ENCODE assay signal across 8 mouse cellular contexts in genomic region chr4:83314922-83315881, GRCm38 (mm10). TPM values are rescaled to one million over a fixed set of nuclear protein-coding genes. Genes with fewer than 3 reads are reported as not detected.
A peak's percentile ranks its signal among the peaks of the same experiment; 100 is the strongest.
DNase-seq lines count a peak whose midpoint lies in the region; ATAC-seq and TF ChIP-seq lines count a peak whose summit lies in the region.

No protein-coding gene starts in this region.

- H3K27ac ChIP-seq in hindbrain, embryonic 15.5 days (replicated peaks), result peak overlapping the region; percentile 42; the same call in 1 of the 2 replicates
- no peak overlapping the region for H3K27ac ChIP-seq in hindbrain, embryonic 14.5 days
- no peak overlapping the region for H3K27ac ChIP-seq in hindbrain, postnatal 0 days

- no peak for DNase-seq in hindbrain, embryonic 14.5 days (ENCODE audit: low spot score)
- peak; percentile 17 to 38 for DNase-seq in CD8-positive naive resting alpha-beta T cell, adult 2 months (ENCODE audit: low read depth in 2 of 2, low spot score in 2 of 2)
- peak; percentile 56 for DNase-seq in hindbrain, postnatal 0 days (ENCODE audit: low spot score)
- DNase-seq in lung, postnatal 10 days, result peak; percentile 38
- peak; percentile 58 for DNase-seq in thymus, postnatal 14 days
- no peak for DNase-seq in testis, postnatal 14 days (ENCODE audit: low spot score)

- TF ChIP-seq CTCF in hindbrain, postnatal 0 days (IDR thresholded peaks at IDR 0.05; ENCODE audit: low read depth), result no peak

- H3K4me1 ChIP-seq in hindbrain, embryonic 15.5 days (replicated peaks), result peaks cover 16% of the 10 kb centered on the region; the same call in 1 of the 2 replicates
- H3K4me1 ChIP-seq in hindbrain, embryonic 14.5 days (replicated peaks; ENCODE audit: control insufficient read depth, insufficient read depth, low read length), result 0 out of 2 replicates have a peak, but pooled peaks cover 5% of the 10 kb centered on the region
- H3K4me1 ChIP-seq in hindbrain, postnatal 0 days (ENCODE audit: insufficient read depth, low read length), result peaks cover 7% of the 10 kb centered on the region; the same call in 1 of the 2 replicates

- no peak overlapping the region for H3K4me3 ChIP-seq in hindbrain, embryonic 15.5 days
- H3K4me3 ChIP-seq in hindbrain, embryonic 14.5 days (replicated peaks; ENCODE audit: low read length), result no peak overlapping the region
- no peak overlapping the region for H3K4me3 ChIP-seq in hindbrain, postnatal 0 days (ENCODE audit: low read length)

- no peaks in the 10 kb centered on the region for H3K27me3 ChIP-seq in hindbrain, embryonic 15.5 days
- no peaks in the 10 kb centered on the region for H3K27me3 ChIP-seq in hindbrain, embryonic 14.5 days (ENCODE audit: control insufficient read depth, insufficient read depth, low read length)
- H3K27me3 ChIP-seq in hindbrain, postnatal 0 days (ENCODE audit: insufficient read depth, low read length), result no peaks in the 10 kb centered on the region

- H3K36me3 ChIP-seq in hindbrain, embryonic 15.5 days, result no peaks in the 10 kb centered on the region
- H3K36me3 ChIP-seq in hindbrain, embryonic 14.5 days (replicated peaks; ENCODE audit: control insufficient read depth, insufficient read depth), result no peaks in the 10 kb centered on the region
- no peaks in the 10 kb centered on the region for H3K36me3 ChIP-seq in hindbrain, postnatal 0 days (ENCODE audit: insufficient read depth, low read length)

- no peak overlapping the region for H3K9ac ChIP-seq in hindbrain, embryonic 15.5 days
- no peak overlapping the region for H3K9ac ChIP-seq in hindbrain, embryonic 14.5 days
- no peak overlapping the region for H3K9ac ChIP-seq in hindbrain, postnatal 0 days (replicated peaks; ENCODE audit: low read length)

- 48% methylated on average over 13 of the region's 13 CpGs for WGBS in hindbrain, embryonic 15.5 days
- 45% methylated on average over 13 of the region's 13 CpGs for WGBS in hindbrain, embryonic 14.5 days
- WGBS in hindbrain, postnatal 0 days, result 46% methylated on average over 13 of the region's 13 CpGs

- 0 out of 2 replicates have a peak overlapping the region, but pooled peaks have one; percentile 10 for H3K4me2 ChIP-seq in hindbrain, embryonic 15.5 days
- no peak overlapping the region for H3K4me2 ChIP-seq in hindbrain, embryonic 14.5 days (replicated peaks)
- peak overlapping the region; percentile 37 for H3K4me2 ChIP-seq in hindbrain, postnatal 0 days (ENCODE audit: low read depth, low read length)

- no peaks in the 10 kb centered on the region for H3K9me3 ChIP-seq in hindbrain, embryonic 15.5 days
- H3K9me3 ChIP-seq in hindbrain, embryonic 14.5 days (ENCODE audit: control insufficient read depth, low read length), result no peaks in the 10 kb centered on the region
- H3K9me3 ChIP-seq in hindbrain, postnatal 0 days (ENCODE audit: low read length), result no peaks in the 10 kb centered on the region

- ATAC-seq in hindbrain, embryonic 15.5 days (ENCODE audit: low FRiP score, low read depth), result peak; percentile 65; the same call in 1 of the 2 replicates
- ATAC-seq in hindbrain, embryonic 14.5 days (ENCODE audit: low FRiP score), result no peak
- ATAC-seq in common myeloid progenitor, adult 5-6 weeks (replicated peaks; ENCODE audit: low read depth, poor library complexity, severe bottlenecking), result peak; percentile 78
- peak; percentile 76 for ATAC-seq in hindbrain, postnatal 0 days

RNA-seq across cellular contexts. Expression of gene Ttc39b, which starts 8.9 kb away (rescaled TPM):
- 6.4 and 6.8 TPM in 2 replicates for polyA plus RNA-seq in hindbrain, embryonic 15.5 days (2015; fragmentation: Nextera tagmentation; extraction: Ambion mirVana)
- 8.2 and 9.0 TPM in 2 replicates for polyA plus RNA-seq in hindbrain, embryonic 14.5 days (2014; fragmentation: Nextera tagmentation; extraction: Ambion mirVana)
- total RNA-seq in common myeloid progenitor, adult 5-6 weeks (2017), result 1.5 and 5.8 TPM in 2 replicates
- total RNA-seq in hindbrain, postnatal 0 days (2014; rRNA removed), result 15.2 and 16.0 TPM in 2 replicates
- 8.2 and 8.6 TPM in 2 replicates for polyA plus RNA-seq in hindbrain, postnatal 0 days (2015; fragmentation: Nextera tagmentation; extraction: Ambion mirVana)

Comparison
In these comparisons a context has a peak if more than half of its experiments do, and no peak if none do; other contexts are left out.
1. DNase-seq: peak in CD8-positive naive resting alpha-beta T cell, adult 2 months (2 of 2), hindbrain, postnatal 0 days (single experiment), lung, postnatal 10 days (single experiment) and thymus, postnatal 14 days (single experiment); none in hindbrain, embryonic 14.5 days (single experiment) and testis, postnatal 14 days (single experiment).